Mouse (Mus musculus) 3T3-L1 (cell line): ENCODE measurements around the gene Zfand6.

Source experiments
- DNase-seq: peaks from one replicate; pipeline ENCODE4 v3.0.0-alpha.2; 2015; ENCODE audit warnings: low read depth, low spot score

Zfand6 gene

DNA sequence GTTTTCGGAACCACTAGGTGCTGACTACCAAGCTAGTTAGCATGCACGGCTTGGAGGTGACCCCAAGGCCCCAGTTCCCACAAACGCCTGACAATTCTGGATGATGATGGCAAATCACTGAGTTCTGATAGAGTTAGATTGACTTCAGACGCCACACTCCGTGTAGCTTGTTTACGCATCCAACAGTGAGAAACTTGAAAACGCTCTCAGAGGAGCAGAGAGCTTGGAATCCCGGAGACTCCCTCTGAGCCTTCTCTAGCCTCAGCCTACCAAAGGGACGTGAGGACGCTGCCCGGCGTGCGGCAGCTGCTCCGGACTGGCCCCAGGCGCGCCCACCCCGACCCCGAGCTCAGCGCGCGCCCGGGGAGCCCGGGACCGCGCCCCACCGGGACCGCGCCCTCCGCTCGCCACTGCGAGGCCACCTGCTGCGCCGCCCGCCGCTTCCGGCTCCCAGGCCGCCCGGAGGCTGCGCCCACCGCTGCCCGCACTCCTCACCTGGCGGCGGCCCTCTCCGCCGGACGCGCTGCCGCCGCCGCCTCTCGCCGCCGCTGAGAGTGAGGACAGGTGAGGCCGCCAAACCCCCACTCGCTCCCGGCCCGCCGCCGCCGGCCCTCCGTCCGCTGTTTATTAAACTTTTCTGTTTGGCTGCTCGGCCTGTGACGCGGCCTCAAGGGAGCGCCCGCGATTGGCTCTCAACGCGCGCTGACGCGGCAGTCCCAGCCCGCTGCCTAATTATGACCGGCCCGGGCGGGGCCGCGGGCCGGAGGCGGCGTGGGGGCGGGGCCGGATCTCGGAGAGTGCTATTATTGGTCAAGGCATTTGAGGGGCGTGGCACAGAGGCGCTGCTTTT, at the start of gene Zfand6:
Zfand6 (minus strand) TSS at position 709 of the 850 bp plus-strand sequence.
- DNase-seq, result peak; percentile 92

DNA sequence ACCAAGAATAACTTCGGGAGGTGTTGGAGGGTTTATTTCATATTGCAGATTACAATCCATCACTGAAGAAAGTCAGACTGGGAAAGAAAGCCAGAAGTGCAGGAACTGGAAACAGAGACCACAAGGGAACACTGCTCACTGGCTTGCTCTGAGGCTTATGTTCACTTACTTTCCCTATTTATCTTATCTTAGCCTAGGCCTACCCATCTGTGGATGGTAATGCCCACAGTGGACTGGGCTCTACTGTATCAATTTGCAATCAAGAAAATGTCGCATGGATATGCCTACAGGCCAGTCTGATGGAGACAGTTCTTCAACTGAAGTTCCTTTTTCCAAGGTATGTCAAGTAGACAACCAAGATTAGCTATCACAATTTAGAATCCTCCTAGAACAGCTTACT, 47.0 kb upstream of the Zfand6 start:
- no peak for DNase-seq

DNA sequence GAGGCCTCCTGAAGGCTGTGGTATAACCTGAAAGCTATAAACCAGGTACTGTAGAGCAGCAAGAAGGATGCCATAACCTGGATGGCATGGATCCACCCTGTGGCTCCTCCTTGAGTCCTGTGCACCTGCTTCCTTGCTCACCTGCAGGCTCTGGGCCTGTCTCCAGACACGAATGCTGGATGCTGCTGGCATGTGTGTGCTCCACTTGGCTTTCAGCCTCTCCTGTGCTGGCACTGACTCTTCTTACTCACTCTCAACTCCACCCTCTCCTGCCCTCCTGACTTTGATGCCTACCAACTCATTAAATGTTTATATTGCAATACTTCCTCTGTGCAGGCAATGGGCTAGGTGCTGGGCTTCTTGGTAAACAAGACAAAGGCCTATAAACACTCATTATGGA, 43.3 kb upstream of the Zfand6 start:
- no peak for DNase-seq

DNA sequence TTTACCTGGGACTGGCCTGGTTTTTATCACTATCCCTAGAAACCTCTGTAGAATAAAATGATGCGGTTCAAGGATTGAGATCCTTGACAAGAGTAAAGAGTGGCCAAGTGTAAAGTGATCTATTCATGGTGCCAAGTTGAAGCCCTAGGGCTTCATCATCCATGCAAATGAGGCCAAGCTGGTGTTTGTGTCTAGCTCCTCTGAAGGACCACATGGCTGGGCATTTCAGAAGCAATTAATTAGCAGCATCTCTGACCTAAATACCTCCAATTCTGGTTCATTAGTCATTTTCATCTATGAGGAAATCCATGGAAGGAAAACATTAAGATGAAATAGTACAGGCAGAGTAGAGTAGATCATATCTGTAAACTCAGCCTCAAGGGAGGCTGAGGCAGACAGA, 42.3 kb upstream of the Zfand6 start:
- no peak for DNase-seq

DNA sequence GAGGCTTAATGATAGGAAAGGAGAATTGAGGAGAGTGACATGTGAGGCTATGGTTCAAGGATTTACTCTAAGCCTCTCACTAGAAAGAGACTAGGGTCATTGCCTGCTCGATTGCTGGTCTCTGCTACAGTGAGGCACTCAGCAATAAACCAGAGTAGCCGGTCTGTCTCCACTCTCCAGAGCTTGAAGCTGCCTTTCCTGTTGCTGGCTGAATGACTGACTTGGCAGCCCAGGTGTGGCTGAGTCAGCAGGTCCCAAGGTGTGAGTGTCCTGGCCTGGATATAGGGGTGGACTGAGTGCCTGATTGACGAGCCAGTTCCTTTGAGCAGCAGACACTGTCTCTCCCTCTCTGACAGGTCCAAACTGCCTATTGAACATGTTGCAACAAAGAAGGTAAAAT, 41.3 kb upstream of the Zfand6 start:
- DNase-seq, result no peak

DNA sequence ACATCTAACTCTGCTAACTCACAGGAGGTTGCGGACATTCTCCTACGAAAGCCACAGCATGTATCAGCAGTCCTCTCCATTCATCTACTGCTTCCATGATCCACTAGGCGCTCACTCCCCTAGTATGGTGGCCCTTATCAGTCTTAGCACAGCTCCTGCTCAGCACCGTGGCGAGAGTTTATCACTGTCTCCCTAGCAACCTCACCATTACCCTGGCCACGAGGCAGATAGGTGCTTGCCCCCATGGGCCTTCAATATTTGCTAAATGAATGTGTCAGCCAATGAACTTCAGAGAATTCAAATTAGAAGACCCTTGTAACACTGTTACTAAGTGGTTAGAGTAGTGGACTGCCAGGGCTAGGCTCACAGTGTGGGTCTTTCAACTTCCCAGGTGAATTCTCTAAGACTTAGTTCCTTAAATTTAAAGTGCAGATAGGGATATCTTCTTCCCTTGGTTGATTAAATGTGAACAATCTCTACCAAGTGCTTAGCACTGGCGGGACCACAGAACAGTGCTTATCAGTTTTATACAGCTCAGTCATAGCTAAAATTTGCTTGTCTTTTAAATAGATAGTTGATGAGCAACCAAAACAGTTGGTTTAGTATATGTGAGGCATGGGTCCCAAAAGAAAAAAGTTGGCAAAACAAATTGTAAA, 33.2 kb upstream of the Zfand6 start:
- DNase-seq, result no peak

DNA sequence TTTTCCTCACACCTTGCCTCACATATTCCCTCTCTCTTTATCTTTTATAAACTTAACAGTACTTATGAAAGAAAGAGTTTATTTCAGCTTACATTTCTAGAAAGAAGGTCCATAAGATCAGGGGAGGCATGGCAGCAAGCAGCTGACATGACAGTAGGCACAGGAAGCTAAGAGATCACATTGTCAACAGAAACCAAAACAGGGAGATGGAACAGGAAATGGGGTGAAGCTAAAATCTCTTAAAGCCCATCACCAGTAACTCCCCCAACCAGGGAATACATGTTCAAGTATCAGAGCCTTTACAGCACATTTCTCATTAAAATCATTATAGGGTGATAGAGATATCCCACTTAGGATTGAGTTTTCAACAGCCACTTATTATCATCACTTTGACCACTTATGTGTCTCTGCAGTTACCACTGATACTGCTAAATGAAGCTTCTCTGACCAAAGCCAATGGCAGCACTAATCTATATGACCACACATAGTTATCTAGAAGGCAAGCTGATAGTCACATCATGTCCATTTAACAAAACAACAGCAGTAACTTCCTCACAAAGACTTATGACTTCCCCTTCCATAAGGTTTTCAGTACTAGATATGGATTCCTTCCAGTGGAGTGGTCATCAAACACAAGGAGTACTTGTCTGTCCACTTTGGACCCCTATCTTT, 20.7 kb upstream of the Zfand6 start:
- DNase-seq, result no peak

DNA sequence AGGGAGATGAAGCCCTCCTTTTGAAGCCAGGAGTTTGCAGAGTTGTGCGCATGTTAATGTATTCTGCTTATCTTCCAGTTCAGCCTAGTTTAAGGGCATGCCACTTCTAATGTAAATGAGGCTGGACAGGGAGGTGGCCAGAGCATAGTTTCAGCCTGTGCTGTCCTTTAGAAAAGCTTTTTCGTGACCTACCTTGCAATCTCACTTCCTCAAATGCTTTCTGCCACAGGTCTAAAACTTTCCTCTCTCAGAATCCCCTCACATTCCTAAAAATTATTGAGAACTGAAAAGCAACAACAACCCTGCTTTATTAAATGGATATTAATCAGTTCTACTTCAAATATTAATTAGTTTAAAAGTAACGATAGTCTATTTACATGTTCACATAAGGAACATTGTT, 17.1 kb upstream of the Zfand6 start:
- no peak for DNase-seq

DNA sequence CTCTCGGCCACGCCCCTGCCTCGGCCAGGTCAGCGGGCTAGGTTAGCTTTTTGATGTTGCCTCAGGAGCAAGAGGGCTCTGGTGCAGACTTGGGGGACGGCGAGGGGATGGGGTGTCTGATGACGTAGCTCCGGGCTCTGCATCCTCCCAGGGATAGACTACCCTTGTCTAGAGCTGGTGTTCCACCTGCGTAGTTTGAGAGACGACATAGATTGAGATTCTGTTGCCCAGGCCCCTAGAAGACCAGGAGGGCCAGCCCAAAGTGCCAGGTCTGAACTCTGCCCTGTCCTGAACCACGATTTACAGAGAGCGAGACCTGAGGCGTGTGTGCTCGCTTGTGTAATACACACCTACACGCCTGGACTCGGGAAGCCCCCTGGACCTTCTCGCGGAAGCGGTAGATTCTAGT, 346 bp upstream of the Zfand6 start:
- no peak for DNase-seq

DNA sequence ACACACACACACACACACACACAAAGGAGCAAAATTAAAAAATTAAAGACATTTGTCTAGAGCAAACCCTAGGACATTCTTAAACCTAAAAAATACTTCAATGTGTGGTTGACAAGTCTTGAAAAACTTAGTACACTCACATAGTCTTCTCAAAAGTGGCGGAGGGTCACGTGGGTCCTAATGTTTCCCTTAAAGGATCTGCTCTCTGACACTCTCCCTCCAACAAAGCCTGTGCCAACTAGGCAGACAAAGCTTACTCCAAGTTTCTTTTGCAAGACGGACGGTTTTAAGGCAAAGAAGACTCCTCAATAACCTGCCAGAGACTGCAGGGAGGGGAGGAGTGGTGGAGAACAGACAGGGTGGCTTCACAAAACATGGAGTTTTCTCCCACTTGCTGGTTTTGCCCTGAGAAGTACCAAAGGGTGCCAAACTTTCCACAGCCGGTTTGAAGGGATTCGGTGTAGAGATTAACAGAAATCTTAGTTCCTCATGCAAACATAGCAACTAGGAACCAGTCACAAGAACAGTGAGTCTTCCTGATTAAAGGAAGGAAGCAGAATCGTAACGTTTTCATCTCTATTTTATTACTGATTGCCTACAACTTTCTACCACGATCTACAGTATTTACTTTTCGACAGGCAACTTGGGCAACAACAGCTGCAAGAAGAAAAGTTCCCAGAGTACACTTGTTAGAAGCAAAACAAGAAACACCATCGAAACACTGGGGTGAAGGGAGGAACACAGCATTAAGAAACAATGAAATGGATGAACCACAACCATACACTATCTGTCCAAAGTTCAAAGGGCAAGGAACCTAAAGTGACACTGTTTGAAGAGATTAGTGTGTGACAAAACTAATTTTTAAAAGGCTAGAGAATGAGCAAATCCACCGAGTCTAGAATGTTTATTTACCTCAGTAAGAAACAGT, 1.8 kb downstream of the Zfand6 start:
- no peak for DNase-seq

DNA sequence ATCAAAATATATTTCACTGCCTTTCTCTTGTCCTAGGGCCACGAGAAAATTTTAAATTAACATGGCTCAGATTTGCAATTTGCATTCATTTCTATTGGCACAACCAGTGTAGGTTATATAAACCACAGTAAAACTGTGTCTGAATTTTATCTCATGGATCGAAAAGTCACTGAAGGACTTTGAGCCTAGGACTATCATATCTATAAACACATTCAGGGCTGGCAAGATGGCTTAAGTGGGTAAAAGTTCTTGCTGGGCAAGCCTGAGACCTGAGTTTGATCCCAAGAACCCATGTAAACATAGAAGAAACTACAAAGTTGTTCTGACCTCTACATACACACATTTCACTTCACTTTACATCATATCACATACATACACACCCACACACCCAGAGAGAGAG, 3.4 kb downstream of the Zfand6 start:
- DNase-seq, result no peak

DNA sequence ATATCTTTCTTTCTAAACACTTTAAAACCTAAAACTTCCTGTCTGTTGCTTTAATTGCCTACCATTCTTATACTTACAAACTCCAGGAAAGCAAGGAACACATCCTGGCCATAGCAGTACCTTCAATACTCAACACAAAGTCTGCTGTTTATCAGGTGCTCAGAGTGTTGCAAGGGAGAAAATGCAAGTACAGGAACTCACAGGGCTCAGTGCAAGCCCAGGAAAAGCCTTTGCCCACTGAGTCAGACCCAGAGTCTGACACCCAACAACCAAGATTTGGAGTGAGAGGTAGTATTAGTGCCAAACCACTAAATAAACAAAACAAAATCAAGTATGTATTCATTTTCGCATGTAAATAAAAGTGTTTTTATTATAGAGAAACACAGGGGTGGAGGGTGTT, 5.1 kb downstream of the Zfand6 start:
- DNase-seq, result no peak

DNA sequence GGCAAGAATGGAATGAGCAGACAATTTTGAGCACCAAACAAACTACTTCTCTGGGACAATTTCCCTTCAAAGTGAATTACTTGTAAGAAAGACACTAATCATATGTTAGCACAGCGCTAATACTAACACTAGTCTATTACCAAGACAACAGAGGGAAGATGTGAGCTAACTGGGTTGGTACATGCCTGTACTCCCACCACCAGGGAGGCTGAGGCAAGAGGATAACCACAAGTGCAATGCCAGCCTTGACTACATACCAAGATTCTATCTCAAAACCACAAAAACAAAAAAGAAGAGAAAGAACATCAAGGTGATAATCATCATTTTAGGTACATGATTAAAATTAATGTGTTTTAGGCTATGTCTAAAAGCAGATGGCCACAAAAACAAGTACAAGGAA, 8.2 kb downstream of the Zfand6 start:
- peak; percentile 17 for DNase-seq

DNA sequence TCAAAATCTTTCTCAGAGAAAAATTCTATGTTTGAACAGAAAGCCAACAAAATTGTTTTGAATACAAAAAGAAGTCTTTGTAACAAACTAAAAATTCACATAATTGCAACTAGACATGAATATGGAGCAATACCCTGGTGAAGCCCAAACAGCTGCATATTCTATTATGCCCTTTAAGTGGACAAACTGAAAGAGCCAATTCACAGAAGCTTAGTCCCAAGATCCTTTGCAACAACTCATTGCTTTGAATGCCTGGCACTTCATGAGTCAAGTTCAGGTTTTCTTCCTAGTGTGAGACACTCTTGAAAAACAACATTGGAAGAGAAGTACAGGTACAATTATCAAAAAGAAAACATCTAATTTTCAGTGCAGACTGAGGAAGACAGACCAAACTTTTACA, 8.8 kb downstream of the Zfand6 start:
- DNase-seq, result no peak

DNA sequence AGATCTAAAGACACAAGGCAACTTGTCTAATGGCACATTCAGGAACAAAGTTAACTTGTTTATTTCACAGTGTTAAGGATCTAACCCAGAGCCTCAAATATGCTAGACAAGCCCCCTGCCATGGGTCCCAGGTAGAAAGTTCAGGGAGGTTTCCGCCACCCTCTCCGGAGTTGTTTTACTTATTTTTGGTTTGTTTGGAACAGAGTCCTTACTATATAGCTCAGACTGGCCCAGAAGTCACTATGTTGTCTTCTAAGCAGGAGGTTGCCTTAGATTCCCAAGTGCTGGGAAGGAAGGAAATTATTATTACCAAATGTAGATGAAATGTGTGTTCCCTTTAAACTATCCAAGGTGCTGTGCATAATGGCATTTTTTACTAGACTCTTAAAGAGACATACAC, 9.7 kb downstream of the Zfand6 start:
- DNase-seq, result no peak

DNA sequence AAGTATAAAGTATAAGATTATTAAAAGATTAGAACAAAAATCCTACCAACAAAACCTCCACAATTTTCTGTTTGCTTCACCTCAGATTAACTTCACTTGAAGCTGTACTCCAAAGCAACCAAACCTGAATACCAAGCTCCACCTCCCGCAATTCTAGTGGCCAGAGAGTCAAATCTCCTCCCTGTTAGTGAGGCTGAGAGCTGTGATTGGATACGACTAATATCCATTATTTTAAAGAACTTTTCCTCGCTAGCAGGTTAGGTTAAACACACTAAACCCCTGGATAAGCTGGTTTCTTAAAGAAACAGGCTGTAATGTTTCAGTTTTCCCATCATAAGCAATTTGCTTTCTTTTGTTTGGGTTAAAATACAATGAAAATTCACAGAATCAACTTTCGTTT, 10.5 kb downstream of the Zfand6 start:
- peak; percentile 94 for DNase-seq

DNA sequence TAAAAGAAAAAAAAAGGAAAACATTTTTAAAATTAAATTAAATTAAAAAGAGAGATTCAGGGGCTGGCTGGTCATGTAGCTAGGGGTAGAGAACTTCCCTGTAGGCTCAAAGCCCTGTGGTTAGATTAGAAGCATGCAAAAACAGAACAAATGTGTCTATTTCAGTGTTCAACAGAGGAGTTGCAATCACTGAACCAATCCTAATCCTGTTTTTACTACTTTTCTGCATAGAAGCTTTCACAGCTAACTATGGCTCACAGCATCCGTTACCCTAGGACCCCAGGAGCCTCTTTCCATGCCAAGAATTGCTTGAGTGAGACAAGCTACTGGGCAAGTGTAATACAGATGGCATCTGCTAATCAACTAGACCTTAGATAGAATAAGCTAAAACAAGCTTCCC, 16.7 kb downstream of the Zfand6 start:
- DNase-seq, result no peak

DNA sequence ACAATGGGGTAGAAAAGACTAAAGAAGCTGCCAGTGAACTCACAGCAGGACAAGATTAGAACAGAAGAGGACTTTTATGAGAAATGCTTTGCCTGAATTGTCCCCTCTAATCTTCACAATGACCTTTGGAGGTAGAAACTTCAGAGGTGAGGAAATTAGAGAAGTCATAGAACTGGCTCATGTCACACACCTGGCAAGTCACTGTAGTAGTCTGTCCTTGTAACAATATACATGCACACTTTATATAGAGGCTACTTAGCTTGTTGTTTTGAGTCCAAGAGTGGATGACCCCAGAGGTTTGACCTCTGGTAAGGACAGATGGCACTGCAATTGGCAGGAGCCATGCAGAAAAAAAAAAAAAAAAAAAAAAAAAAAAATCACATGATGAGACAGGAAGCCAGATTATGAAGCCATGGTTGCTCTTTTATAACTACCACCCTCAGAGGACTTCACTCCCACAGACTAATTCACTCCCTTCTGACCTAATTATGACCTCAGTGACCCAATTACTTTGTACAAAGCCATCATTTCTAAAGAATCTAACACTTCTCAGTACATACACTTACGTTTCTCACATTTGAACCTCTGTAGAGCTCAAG, 20.1 kb downstream of the Zfand6 start:
- no peak for DNase-seq

DNA sequence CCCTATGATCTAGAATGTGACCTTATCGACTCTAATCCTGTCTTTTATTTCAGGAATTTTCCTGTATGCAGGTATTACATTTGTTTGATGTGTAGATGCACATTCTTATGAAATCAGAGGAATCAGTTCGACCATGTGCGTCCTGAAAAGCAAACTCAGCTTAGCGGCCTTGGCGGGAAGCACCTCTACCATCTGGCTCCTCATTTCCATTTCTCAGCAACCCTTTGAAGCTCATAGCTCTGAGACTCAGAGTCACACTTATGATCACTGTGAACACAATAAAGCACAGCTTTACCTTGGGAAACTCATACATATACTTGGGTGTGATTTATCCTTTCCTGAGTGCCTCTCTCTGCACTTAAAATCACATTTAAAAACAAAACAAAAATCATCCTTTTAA, 21.8 kb downstream of the Zfand6 start:
- no peak for DNase-seq

DNA sequence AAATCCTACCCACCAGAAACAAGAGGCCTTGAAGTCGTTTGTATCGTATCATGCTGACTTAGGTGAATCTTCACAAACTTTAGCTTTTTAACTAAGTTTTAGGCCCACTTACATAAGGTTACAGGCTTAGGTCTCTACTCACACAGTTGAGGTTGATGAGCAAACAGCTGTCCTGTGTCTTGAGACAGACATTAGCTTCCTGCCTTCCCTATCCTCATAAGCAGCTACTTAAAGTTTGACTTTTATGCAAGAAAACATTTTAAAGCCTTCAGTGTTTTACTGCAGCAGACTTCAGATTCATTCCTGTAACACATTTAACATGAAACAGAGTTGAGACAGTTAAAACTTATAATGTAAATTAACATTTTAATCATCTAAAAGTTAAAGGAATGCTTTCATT, 37.0 kb downstream of the Zfand6 start:
- no peak for DNase-seq

DNA sequence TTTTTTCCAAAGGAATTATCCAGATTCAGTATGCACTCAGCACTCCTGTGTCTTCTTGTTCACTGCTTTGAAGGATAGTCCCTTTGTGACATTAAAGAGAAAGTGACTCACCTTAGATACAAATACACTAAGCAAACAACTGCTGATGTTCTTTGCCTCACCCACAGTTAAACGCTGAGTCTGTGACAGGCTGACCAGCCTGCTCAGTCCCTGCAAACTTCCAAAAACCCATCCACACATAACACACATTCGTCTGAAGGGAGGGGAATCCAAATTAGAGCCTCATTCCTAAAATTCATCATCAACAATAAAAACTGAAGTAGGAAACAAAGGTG, 37.8 kb downstream of the Zfand6 start:
- DNase-seq, result no peak
